Mouse (Mus musculus) embryonic facial prominence, embryonic 10.5 days (tissue): ENCODE results near the gene Drc1. TPM values are rescaled to one million over a fixed set of nuclear protein-coding genes. Genes with fewer than 3 reads are reported as not detected.
A peak's percentile ranks its signal among the peaks of the same experiment; 100 is the strongest.

Experiments
- DNase-seq: peaks from one replicate; pipeline ENCODE4 v3.0.0-alpha.2; 2017; ENCODE audit warnings: low spot score
- H3K27ac ChIP-seq: fragments of 300-500 bp; sonication (generic); replicated peaks from 2 replicates; pipeline ENCODE4 v1.5.1; 2016; ENCODE audit warnings: mild to moderate bottlenecking
- H3K27me3 ChIP-seq: fragments of 300-500 bp; sonication (generic); replicated peaks from 2 replicates; pipeline ENCODE4 v1.6.1; 2016; ENCODE audit warnings: low read depth, mild to moderate bottlenecking; ENCODE audit not compliant: poor library complexity, severe bottlenecking
- H3K36me3 ChIP-seq: fragments of 300-500 bp; sonication (generic); replicated peaks from 2 replicates; pipeline ENCODE4 v1.6.1; 2016; ENCODE audit warnings: mild to moderate bottlenecking, moderate library complexity
- H3K4me1 ChIP-seq: fragments of 300-500 bp; sonication (generic); 2 replicates; pipeline ENCODE4 v1.6.1; 2016
- H3K4me3 ChIP-seq: fragments of 300-500 bp; sonication (generic); 2 replicates; pipeline ENCODE4 v1.5.1; 2016; ENCODE audit warnings: mild to moderate bottlenecking, moderate library complexity
- H3K9me3 ChIP-seq: fragments of 300-500 bp; sonication (generic); 2 replicates; pipeline ENCODE4 v1.6.1; 2016; ENCODE audit warnings: mild to moderate bottlenecking
- WGBS: fragments of 180-500 bp; shearing (Covaris S2); methylation state at CpG from one replicate; pipeline ENCODE4 v1.1.7; 2016; 5-methylcytosine and 5-hydroxymethylcytosine counted together
- polyA plus RNA-seq: library from polyadenylated mRNA; unstranded; fragments of >200 nt; fragmentation: Nextera tagmentation; extraction: Ambion mirVana; gene quantifications from 2 replicates; pipeline ENCODE4 v1.2.1, GENCODE M21; 2016

Gene Drc1
- polyA plus RNA-seq, 1 experiment from 2014 or later, result 0.22 TPM

DNA sequence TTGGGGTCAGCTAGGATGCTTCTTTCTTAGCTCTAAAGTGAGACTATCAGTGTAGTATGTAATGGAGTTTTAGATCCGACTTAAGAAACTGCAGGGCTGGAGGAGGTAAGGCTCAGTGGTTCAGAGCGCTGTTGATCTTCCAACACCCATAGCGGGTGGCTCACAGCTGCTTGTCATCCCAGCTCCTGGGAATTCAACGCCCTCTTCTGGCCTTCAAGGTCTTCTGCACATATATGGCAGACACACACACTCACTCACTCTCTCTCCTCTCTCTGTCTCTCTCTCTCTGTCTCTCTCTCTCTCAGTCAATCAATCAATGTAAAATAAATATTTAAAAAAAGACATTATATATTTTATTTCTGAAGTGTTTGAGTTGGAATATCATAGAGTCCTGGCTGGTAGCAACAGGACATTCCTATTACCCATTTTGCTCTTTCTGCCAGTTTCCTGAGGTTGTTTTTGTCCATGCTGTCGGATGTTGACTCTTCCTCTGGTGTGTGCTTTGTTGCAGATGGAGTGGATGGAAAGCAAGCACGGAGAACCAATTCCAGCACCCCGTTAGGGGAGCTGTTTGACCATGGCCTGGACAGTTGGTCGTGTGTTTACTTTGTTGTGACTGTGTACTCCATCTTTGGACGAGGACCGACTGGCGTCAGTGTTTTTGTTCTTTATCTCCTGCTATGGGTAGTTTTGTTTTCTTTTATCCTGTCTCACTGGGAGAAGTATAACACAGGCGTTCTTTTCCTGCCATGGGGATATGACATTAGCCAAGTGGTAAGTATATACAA lies 25.4 kb upstream of the Drc1 start:
- Histone ChIP-seq H3K36me3 (peaks cover 80% of the 10 kb centered on the region), H3K4me3 (no peak overlapping the region), H3K9me3 (no peaks in the 10 kb centered on the region), H3K27me3 (no peaks in the 10 kb centered on the region), H3K27ac (no peak overlapping the region), H3K4me1 (no peaks in the 10 kb centered on the region)
- DNase-seq, result no peak
- WGBS, result 91% methylated on average over 12 of the region's 12 CpGs

DNA sequence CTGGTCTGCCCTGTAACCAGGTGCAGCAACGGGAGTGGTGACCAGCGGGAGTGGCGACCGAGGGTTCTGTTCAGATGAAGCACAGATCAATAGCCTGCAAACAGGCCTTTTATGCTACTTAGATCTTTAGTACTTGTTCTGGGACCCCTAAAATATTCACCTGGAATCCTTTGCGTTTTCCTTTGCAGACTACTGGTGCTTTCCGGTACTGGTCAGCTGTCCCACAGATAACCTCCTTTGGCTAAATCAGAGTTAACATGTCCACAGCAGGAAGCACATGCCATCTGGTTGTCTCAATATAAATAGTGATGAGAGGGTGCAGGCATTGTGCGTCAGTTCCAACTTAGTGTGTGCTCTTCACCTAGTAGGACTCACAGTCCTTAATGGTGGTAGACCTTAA lies 22.4 kb upstream of the Drc1 start:
- no peak overlapping the region for H3K4me3 ChIP-seq
- no peak overlapping the region for H3K27ac ChIP-seq
- H3K4me1 ChIP-seq, result no peaks in the 10 kb centered on the region
- WGBS, result 94% methylated on average over 7 of the region's 7 CpGs
- peaks cover 78% of the 10 kb centered on the region for H3K36me3 ChIP-seq
- H3K9me3 ChIP-seq, result no peaks in the 10 kb centered on the region
- no peaks in the 10 kb centered on the region for H3K27me3 ChIP-seq
- DNase-seq, result no peak

DNA sequence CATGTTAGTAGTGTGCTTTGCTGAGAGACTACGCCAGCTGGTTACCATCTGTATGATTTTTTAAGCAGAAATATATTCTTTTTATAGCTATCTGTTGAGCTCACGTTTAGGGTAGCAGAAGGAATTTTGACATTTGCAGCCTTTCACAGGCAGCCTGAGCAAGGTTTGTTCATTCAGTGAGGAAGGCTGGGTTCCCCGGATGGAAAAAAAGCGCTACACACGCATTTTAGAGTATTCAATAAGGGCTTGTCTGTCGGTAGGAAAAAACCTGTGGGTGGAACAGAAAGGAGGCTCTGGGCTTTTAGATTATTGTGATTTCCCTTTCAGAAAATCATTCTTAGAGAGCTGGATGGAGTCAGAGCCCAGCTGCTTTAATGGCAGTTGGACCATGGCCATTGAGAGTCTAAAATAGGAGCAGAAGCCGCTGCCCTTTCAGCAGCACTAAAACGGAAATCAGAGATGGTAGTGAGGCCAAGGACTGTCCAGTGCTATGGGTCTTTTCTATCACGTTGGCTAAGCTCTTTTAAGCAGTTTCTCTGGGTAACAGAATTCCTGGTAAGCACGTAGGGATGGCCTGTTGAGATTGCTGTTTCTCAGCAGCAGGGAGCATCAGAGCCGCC lies 10.5 kb upstream of the Drc1 start:
- H3K4me3 ChIP-seq, result no peak overlapping the region
- H3K27me3 ChIP-seq, result no peaks in the 10 kb centered on the region
- peaks cover 3% of the 10 kb centered on the region; the same call in 1 of the 2 replicates for H3K4me1 ChIP-seq
- WGBS, result 87% methylated on average over 11 of the region's 11 CpGs
- no peak for DNase-seq
- H3K9me3 ChIP-seq, result no peaks in the 10 kb centered on the region
- H3K27ac ChIP-seq, result no peak overlapping the region
- peaks cover 30% of the 10 kb centered on the region for H3K36me3 ChIP-seq

DNA sequence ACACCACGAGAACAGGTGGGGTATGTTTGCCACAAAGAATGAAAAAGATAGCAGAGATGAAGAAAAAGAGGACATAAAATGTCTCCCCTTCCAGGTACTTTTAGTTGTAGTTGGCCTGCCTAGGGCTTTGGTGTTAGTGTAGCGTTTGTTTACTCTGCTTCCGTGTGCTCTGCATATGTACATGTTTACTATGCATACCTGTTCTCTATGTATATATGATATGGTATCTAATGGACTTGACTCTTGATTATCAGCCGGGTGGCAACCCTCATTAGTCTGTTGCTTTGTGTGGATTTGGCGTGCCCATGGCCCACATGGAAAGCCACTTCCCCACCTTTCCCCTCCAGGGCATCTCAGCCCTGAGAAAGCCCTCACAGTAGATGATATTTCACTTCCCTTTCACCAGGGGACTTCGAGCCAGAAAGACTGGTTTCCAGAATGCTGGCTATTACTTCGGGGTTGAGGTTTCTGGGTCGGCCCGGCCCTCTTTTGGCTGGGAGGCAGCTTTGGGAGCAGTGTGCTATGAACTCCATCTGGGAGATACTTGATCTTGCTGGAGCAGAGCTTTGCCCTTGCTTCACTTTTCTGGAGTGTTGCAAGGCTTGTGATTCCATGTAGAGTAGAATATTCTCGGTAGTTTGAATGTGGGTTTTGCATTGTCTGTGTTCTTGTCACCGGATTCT lies 9.4 kb upstream of the Drc1 start:
- peaks cover 19% of the 10 kb centered on the region for H3K36me3 ChIP-seq
- no peaks in the 10 kb centered on the region for H3K9me3 ChIP-seq
- no peak overlapping the region for H3K4me3 ChIP-seq
- no peak for DNase-seq
- WGBS, result 90% methylated on average over 11 of the region's 11 CpGs
- no peak overlapping the region for H3K27ac ChIP-seq
- H3K27me3 ChIP-seq, result no peaks in the 10 kb centered on the region
- peaks cover 3% of the 10 kb centered on the region; the same call in 1 of the 2 replicates for H3K4me1 ChIP-seq

DNA sequence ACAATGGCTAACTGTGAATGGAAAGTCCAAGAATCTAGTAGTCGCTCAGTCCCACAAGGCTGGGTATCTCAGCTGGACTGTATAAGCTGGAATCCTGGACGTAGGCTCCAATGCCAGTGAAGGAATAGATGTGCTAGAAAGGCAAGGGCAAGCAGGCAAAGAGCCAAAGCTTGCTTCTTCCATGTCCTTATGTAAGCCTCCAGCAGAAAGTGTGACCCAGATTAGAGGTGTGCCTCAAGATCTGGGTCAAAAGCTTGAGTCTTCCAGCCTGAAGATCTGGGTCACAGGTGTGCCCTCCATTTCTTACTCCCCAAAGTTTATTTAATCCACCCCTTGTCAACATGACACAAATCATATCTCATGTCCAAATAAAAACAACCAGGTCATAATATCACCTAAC lies 4.8 kb upstream of the Drc1 start:
- peaks cover 10% of the 10 kb centered on the region for H3K4me1 ChIP-seq
- H3K27ac ChIP-seq, result no peak overlapping the region
- no peaks in the 10 kb centered on the region for H3K9me3 ChIP-seq
- no peaks in the 10 kb centered on the region for H3K36me3 ChIP-seq
- peaks cover 6% of the 10 kb centered on the region; the same call in 1 of the 2 replicates for H3K27me3 ChIP-seq
- no peak for DNase-seq
- WGBS, result 92% methylated on average over 2 of the region's 2 CpGs
- no peak overlapping the region for H3K4me3 ChIP-seq

DNA sequence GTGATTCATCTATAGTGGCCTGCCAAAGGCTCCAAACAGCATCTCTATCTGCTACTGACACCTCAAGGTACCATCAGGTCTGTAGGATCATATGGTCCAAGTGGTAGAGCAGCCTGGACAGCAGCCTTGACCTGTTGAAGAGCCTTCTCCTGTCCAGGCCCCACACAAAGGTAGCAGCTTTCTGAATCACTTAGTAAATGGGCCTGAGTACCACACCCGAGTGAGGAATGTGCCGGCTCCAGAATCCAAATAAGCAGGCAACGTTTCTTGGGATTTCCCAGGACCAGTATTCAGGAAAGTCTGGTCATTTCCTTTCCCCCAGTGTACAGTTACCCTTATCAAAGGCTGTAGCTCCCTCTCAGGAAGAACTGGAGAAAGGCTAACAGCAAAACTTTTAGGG lies 2.2 kb upstream of the Drc1 start:
- H3K4me3 ChIP-seq, result no peak overlapping the region
- DNase-seq, result no peak
- 77% methylated on average over 3 of the region's 3 CpGs for WGBS
- no peaks in the 10 kb centered on the region for H3K9me3 ChIP-seq
- no peak overlapping the region for H3K27ac ChIP-seq
- no peaks in the 10 kb centered on the region for H3K36me3 ChIP-seq
- H3K27me3 ChIP-seq, result peaks cover 14% of the 10 kb centered on the region
- H3K4me1 ChIP-seq, result peaks cover 13% of the 10 kb centered on the region

DNA sequence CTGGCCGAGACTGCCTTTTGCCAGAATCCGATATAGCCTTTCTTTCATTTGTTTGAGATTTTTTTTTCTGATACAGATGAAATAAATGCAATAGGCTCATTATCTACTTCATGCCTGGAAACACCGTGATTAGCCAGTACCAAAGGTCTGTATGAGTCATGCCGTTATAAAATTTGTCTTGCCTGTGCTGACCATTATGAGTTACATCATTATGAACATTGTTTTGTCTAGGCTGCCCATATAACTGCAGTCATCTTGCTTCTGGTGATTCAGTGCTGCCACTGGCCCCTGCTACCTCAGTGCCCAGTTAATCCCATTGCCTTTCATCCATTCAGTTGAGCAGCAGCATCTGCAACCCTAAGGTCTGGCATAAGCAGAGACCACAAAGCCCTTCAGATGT lies 1.7 kb upstream of the Drc1 start:
- Histone ChIP-seq H3K9me3 (no peaks in the 10 kb centered on the region), H3K27ac (no peak overlapping the region), H3K4me3 (no peak overlapping the region), H3K4me1 (peaks cover 13% of the 10 kb centered on the region), H3K36me3 (no peaks in the 10 kb centered on the region), H3K27me3 (peaks cover 14% of the 10 kb centered on the region)
- DNase-seq, result no peak
- WGBS, result 89% methylated on average over 4 of the region's 4 CpGs

DNA sequence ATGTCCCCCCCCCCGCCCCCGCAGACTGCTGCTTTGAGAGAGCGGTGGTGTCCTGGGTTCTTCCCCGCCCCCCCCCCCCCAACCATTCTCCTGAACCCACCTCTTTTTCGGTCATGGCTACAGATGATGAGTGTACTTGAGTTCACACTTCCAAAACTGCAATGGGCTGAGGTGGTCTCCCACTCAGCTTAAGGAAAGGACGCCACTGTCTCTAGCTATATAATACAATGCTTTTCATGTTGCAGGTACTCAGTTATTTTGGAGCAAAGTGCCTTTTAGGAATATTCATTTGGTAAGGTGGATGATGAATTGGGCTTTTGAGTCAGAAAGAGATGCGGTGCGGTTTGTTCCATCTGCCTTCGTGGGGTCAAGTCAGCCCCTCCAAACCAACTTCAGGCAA lies 324 bp upstream of the Drc1 start:
- H3K27me3 ChIP-seq, result peaks cover 14% of the 10 kb centered on the region
- peak overlapping the region; percentile 64 for H3K4me3 ChIP-seq
- WGBS, result 38% methylated on average over 9 of the region's 9 CpGs
- H3K27ac ChIP-seq, result no peak overlapping the region
- H3K36me3 ChIP-seq, result no peaks in the 10 kb centered on the region
- DNase-seq, result no peak
- H3K4me1 ChIP-seq, result peaks cover 10% of the 10 kb centered on the region
- H3K9me3 ChIP-seq, result peaks cover 5% of the 10 kb centered on the region; the same call in 1 of the 2 replicates

DNA sequence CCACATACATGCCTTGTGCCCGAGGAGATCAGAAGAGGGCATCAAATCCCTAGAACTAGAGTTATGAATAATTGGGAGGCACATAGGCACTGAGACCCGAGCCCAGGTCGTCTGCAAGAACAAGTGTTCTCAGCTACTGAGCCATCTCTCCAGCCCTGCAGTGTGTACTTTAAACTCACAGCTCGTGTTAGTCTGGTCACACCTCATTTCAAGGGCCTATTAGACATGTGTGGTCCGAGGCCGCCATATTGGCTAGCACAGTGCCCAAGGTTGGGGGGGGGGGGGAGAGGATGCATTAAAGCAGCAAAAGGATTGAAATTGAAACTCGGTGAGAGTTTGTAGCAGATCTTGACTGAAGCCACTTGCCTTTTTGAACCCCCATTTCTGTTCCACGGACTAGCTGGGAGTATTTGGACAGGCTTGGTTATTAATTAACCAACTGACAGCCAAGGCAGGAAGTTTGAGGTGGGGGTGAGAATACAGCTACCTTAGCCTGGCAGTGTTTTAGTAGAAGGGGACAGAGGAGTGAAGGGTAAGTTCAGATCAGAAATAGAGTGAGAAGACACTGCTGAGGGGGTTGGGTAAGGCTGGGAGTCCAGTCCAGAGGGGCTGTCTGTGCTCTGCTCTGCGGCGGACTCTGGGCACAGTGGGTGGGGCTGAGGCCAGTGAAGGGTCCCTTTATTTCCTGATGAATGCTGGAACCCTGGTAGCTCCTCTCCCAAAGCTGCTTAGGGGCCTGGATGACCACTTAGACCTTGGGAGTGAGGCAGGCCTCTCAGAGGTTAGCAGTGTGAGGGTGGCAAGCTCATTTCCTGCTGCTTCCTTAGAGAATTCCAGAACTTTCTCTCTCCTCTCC lies 5.0 kb downstream of the Drc1 start:
- Histone ChIP-seq H3K4me3 (no peak overlapping the region), H3K9me3 (peaks cover 5% of the 10 kb centered on the region; the same call in 1 of the 2 replicates), H3K4me1 (peaks cover 5% of the 10 kb centered on the region), H3K36me3 (no peaks in the 10 kb centered on the region), H3K27me3 (peaks cover 8% of the 10 kb centered on the region; the same call in 1 of the 2 replicates), H3K27ac (no peak overlapping the region)
- DNase-seq, result no peak
- 86% methylated on average over 10 of the region's 10 CpGs for WGBS

DNA sequence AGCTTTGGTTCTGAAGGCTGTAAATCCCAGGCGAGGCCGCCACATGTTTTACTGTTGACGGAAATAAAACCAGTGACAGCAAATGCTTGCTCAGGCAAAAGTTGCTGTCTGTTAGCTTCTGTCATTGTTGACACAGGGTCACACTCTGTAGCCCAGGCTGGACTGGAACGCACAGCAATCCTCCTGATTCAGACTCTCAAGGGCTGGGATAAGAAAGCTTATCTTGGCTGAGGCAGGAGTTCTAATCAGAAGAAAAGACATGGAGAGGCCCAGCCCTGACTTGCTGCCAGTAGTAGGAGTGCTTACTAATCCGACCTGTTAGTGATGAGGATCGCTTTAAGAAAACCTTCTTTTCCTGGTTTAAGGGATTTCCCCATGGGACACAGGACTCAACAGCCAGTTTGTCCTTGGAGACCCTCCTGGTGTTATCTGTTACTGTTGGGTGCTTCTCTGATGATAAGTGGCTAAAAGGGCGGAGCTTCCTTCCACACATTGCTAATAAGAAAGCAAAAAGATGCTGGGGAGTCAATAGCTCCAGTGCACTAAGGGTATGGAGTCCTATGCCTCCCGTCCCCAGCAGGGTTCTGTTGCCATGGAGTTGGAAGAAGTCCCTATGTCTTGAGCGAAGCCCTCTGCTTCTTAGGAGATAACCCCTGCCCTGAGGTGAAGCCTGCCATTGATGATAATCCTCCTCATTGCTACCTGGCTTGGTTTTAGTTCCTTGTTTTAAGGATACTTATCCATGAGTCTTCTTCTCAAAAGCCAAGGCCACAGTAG lies 6.1 kb downstream of the Drc1 start:
- peaks cover 5% of the 10 kb centered on the region; the same call in 1 of the 2 replicates for H3K9me3 ChIP-seq
- no peak overlapping the region for H3K4me3 ChIP-seq
- 78% methylated on average over 9 of the region's 9 CpGs for WGBS
- no peak overlapping the region for H3K27ac ChIP-seq
- H3K27me3 ChIP-seq, result peaks cover 4% of the 10 kb centered on the region; the same call in 1 of the 2 replicates
- H3K4me1 ChIP-seq, result no peaks in the 10 kb centered on the region
- DNase-seq, result no peak
- H3K36me3 ChIP-seq, result no peaks in the 10 kb centered on the region

DNA sequence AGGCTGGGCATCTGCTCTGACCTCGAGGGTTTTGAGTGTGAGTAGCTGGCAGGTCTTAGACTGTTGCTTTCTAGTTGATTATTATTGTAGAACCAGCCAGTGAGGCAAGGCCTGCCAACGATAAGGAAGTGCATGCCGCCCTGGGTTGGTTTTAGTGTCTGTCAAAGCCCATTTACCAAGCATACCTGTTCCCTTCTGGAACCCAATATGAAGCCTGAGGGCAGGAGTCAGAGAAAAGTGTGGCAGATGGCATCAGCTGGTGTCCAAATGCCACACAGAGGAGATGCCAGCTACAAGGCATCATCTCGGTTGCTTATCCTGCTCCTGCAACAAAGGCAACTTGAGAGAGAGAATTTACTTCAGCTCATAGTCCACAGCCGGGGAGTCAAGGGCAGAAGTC lies 59.6 kb downstream of the Drc1 start:
- no peak for DNase-seq
- 83% methylated on average over 5 of the region's 5 CpGs for WGBS
- Histone ChIP-seq H3K9me3 (no peaks in the 10 kb centered on the region), H3K27ac (no peak overlapping the region), H3K27me3 (peaks cover 26% of the 10 kb centered on the region), H3K4me3 (no peak overlapping the region), H3K36me3 (no peaks in the 10 kb centered on the region), H3K4me1 (peaks cover 8% of the 10 kb centered on the region)
